Mouse (Mus musculus) embryonic facial prominence, embryonic 12.5 days (tissue): Measurements from ENCODE around the gene Tceanc. TPM values are rescaled to one million over a fixed set of nuclear protein-coding genes. Genes with fewer than 3 reads are reported as not detected.
A peak's percentile ranks its signal among the peaks of the same experiment; 100 is the strongest.

Source experiments
- ATAC-seq: fragments of 200-750 bp; cut with Nextera tagmentation; 2 replicates; pipeline ENCODE4 v1.8.0; 2017; ENCODE audit not compliant: insufficient number of reproducible peaks, insufficient read depth, low FRiP score, low TSS enrichment
- H3K27ac ChIP-seq: fragments of 300-500 bp; sonication (generic); 2 replicates; pipeline ENCODE4 v1.5.1; 2016; ENCODE audit warnings: mild to moderate bottlenecking
- H3K27me3 ChIP-seq: fragments of 300-500 bp; sonication (generic); 2 replicates; pipeline ENCODE4 v1.6.1; 2016; ENCODE audit warnings: mild to moderate bottlenecking, moderate library complexity
- H3K36me3 ChIP-seq: fragments of 300-500 bp; sonication (generic); 2 replicates; pipeline ENCODE4 v1.6.1; 2016; ENCODE audit warnings: mild to moderate bottlenecking
- H3K4me1 ChIP-seq: fragments of 300-500 bp; sonication (generic); 2 replicates; pipeline ENCODE4 v1.6.1; 2016
- H3K4me2 ChIP-seq: fragments of 300-500 bp; sonication (generic); replicated peaks from 2 replicates; pipeline ENCODE4 v1.6.1; 2016; ENCODE audit warnings: mild to moderate bottlenecking, moderate library complexity
- H3K4me3 ChIP-seq: fragments of 300-500 bp; sonication (generic); 2 replicates; pipeline ENCODE4 v1.5.1; 2016; ENCODE audit warnings: mild to moderate bottlenecking
- H3K9ac ChIP-seq: fragments of 300-500 bp; sonication (generic); 2 replicates; pipeline ENCODE4 v1.6.1; 2016; ENCODE audit warnings: mild to moderate bottlenecking, moderate library complexity
- H3K9me3 ChIP-seq: fragments of 300-500 bp; sonication (generic); 2 replicates; pipeline ENCODE4 v1.6.1; 2016; ENCODE audit warnings: mild to moderate bottlenecking, moderate library complexity
- WGBS: fragments of 180-500 bp; shearing (Covaris S2); methylation state at CpG from one replicate; pipeline ENCODE4 v1.1.7; 2016; 5-methylcytosine and 5-hydroxymethylcytosine counted together
- polyA plus RNA-seq: library from polyadenylated mRNA; unstranded; fragments of >200 nt; fragmentation: Nextera tagmentation; extraction: Ambion mirVana; gene quantifications from 2 replicates; pipeline ENCODE4 v1.2.1, GENCODE M21; 2016

Gene Tceanc
- polyA plus RNA-seq, result 10.8 and 11.8 TPM in 2 replicates

DNA sequence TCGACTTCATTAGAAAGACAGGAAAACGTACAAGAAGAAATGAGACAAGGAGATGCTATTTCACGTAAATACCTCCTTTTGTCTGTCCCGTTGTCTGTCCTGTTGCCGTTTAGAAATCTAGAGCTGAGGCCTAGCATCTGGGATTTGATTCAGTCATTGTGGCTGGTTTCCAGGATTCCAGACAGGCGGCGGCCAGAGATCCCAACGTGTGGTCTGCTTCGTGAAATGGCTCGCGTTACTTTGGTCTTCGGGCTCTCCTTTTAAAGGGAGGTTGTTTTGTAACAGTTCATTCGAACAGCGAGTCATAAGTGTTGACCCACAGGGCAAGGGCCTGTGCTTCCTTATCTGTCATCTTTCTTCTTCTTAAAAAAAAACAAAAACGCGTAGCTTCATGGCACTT lies at the start of gene Tceanc:
Gene Tceanc, minus strand, starts transcription at position 223 of the 400 bp plus-strand sequence.
- Histone ChIP-seq H3K27ac (no peak within 1 kb of the TSS), H3K36me3 (no peaks in the 10 kb centered on the region), H3K4me2 (no peak within 1 kb of the TSS), H3K9me3 (no peaks in the 10 kb centered on the region), H3K4me3 (no peak within 1 kb of the TSS), H3K9ac (no peak within 1 kb of the TSS), H3K4me1 (no peaks in the 10 kb centered on the region), H3K27me3 (no peaks in the 10 kb centered on the region)
- WGBS, result 64% methylated on average over 16 of the region's 16 CpGs
- no peak for ATAC-seq

GRCm38 (mm10) chrX:166565983-166566382 lies 47.6 kb upstream of the Tceanc start:
- Histone ChIP-seq H3K36me3 (no peaks in the 10 kb centered on the region), H3K27me3 (no peaks in the 10 kb centered on the region), H3K4me3 (no peak overlapping the region), H3K4me2 (no peak overlapping the region), H3K4me1 (0 out of 2 replicates have a peak, but pooled peaks cover 3% of the 10 kb centered on the region), H3K9ac (no peak overlapping the region), H3K9me3 (no peaks in the 10 kb centered on the region), H3K27ac (no peak overlapping the region)
- WGBS, result 88% methylated on average over 6 of the region's 6 CpGs
- no peak for ATAC-seq

- Histone ChIP-seq H3K27me3 (no peaks in the 10 kb centered on the region), H3K27ac (peak overlapping the region; percentile 63; the same call in 1 of the 2 replicates), H3K4me1 (0 out of 2 replicates have a peak, but pooled peaks cover 3% of the 10 kb centered on the region), H3K4me2 (no peak overlapping the region), H3K9me3 (no peaks in the 10 kb centered on the region), H3K4me3 (no peak overlapping the region), H3K9ac (no peak overlapping the region), H3K36me3 (no peaks in the 10 kb centered on the region)
- WGBS, result 56% methylated on average over 5 of the region's 5 CpGs
- ATAC-seq, result no peak
These were observed 47.0 kb upstream of the Tceanc start for GRCm38 (mm10) chrX:166565401-166565800.

DNA sequence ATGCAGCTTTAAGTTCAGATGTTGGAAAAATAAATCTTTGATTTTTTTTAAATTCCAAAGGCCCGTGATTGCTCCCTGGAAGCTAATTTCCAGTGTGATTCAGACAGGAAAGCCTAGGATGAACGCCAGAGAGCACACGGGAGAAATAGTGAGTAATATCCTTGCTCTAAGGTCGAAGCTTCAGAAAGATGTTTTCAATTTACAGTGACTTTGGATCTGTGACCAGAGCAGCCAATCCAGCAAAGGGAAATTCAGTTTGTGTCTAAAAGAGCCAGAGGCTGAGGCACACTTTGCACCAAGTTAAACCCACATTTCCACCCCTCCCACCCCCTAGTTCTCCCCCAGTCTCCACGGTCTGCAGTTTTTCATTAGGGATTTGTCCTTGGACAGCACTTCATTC lies 46.5 kb upstream of the Tceanc start:
- Histone ChIP-seq H3K4me1 (0 out of 2 replicates have a peak, but pooled peaks cover 3% of the 10 kb centered on the region), H3K4me2 (no peak overlapping the region), H3K27me3 (no peaks in the 10 kb centered on the region), H3K4me3 (no peak overlapping the region), H3K27ac (peak overlapping the region; percentile 63; the same call in 1 of the 2 replicates), H3K9me3 (no peaks in the 10 kb centered on the region), H3K36me3 (no peaks in the 10 kb centered on the region), H3K9ac (no peak overlapping the region)
- ATAC-seq, result no peak
- WGBS, result 38% methylated on average over 5 of the region's 5 CpGs

DNA sequence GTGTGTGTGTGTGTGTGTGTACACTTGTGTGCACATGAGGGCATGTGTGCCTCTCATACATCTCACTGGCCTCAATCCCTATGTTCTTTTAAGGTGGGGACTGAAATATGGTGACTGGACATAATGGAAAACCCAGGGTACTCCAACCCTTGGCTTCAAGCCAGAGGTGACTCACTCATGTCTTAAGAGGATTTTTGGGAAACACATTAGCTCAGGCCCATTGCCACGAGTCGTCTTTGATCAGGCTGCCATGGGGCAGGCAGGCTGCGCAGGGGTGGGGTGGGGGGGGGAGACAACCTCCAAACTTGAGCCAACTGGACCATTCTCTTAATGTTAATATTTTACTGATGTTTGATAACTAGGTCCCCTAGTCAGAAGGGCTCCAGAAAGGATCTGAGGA lies 41.0 kb upstream of the Tceanc start:
- no peak overlapping the region for H3K4me2 ChIP-seq
- H3K36me3 ChIP-seq, result no peaks in the 10 kb centered on the region
- no peaks in the 10 kb centered on the region for H3K4me1 ChIP-seq
- H3K27me3 ChIP-seq, result no peaks in the 10 kb centered on the region
- ATAC-seq, result no peak
- H3K9me3 ChIP-seq, result no peaks in the 10 kb centered on the region
- no peak overlapping the region for H3K9ac ChIP-seq
- no peak overlapping the region for H3K27ac ChIP-seq
- WGBS, result 80% methylated on average over 3 of the region's 3 CpGs
- H3K4me3 ChIP-seq, result no peak overlapping the region

- Histone ChIP-seq H3K27ac (no peak overlapping the region), H3K36me3 (no peaks in the 10 kb centered on the region), H3K9me3 (no peaks in the 10 kb centered on the region), H3K4me2 (no peak overlapping the region), H3K4me1 (no peaks in the 10 kb centered on the region), H3K9ac (no peak overlapping the region), H3K4me3 (no peak overlapping the region), H3K27me3 (no peaks in the 10 kb centered on the region)
- WGBS, result 78% methylated on average over 7 of the region's 7 CpGs
- no peak for ATAC-seq
These were observed 34.0 kb upstream of the Tceanc start for GRCm38 (mm10) chrX:166552355-166552754.

- Histone ChIP-seq H3K9ac (no peak overlapping the region), H3K27ac (no peak overlapping the region), H3K27me3 (peaks cover 3% of the 10 kb centered on the region; the same call in 1 of the 2 replicates), H3K36me3 (no peaks in the 10 kb centered on the region), H3K4me2 (no peak overlapping the region), H3K4me3 (no peak overlapping the region), H3K4me1 (no peaks in the 10 kb centered on the region), H3K9me3 (no peaks in the 10 kb centered on the region)
- WGBS, result 77% methylated on average over 2 of the region's 2 CpGs
- ATAC-seq, result no peak
These were observed 28.1 kb upstream of the Tceanc start for GRCm38 (mm10) chrX:166546495-166546894.

- H3K27me3 ChIP-seq, result no peaks in the 10 kb centered on the region
- no peak overlapping the region for H3K27ac ChIP-seq
- no peak for ATAC-seq
- H3K4me1 ChIP-seq, result no peaks in the 10 kb centered on the region
- no peak overlapping the region for H3K9ac ChIP-seq
- no peaks in the 10 kb centered on the region for H3K9me3 ChIP-seq
- 56% methylated on average over 4 of the region's 4 CpGs for WGBS
- H3K4me2 ChIP-seq, result no peak overlapping the region
- no peaks in the 10 kb centered on the region for H3K36me3 ChIP-seq
- no peak overlapping the region for H3K4me3 ChIP-seq
These were observed 16.8 kb upstream of the Tceanc start for GRCm38 (mm10) chrX:166535138-166535537.

DNA sequence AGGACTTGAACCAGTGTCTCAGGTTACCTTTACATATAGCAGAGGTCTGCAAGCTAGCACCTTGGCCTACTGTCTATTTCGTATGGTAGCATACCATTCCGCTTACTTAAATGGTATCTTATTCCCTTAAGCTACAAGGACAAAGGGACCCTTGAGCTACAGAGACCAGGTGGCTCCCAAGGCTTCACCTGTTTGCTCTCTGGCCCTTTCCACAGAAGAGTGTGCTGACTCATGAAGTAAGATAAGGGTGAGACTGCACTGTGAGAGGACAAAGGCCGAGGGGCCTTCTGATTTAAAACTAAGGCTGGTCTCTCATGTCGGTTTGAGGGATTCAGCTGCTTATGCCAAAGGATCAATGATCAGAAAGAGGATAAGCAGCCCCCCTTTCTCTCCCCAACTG lies 15.1 kb upstream of the Tceanc start:
- no peaks in the 10 kb centered on the region for H3K27me3 ChIP-seq
- no peak overlapping the region for H3K4me2 ChIP-seq
- no peak for ATAC-seq
- no peaks in the 10 kb centered on the region for H3K9me3 ChIP-seq
- H3K4me3 ChIP-seq, result no peak overlapping the region
- no peak overlapping the region for H3K27ac ChIP-seq
- H3K4me1 ChIP-seq, result no peaks in the 10 kb centered on the region
- H3K36me3 ChIP-seq, result no peaks in the 10 kb centered on the region
- H3K9ac ChIP-seq, result no peak overlapping the region
- 82% methylated on average over 4 of the region's 4 CpGs for whole genome bisulfite sequencing

DNA sequence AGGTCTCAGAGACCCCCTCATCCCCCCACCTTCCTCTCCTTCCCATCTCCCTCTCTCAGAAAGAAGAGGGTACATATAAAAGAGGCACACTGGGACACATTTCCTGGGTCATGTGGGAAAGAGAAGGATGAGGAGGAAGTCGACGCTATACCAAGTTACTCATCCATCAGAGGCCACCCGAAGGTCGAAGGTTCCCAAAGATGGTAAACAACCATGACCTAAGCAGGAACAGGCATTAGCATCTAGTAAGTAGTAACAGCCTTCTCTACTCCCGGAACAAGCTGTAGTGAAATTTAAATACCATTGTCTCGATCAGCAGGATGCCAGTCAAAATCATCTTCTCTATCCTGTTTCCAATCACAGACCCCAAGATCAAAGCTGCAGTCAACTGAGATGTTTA lies 13.3 kb upstream of the Tceanc start:
- Histone ChIP-seq H3K9me3 (no peaks in the 10 kb centered on the region), H3K4me3 (no peak overlapping the region), H3K27ac (no peak overlapping the region), H3K36me3 (no peaks in the 10 kb centered on the region), H3K27me3 (no peaks in the 10 kb centered on the region), H3K4me2 (no peak overlapping the region), H3K9ac (no peak overlapping the region), H3K4me1 (no peaks in the 10 kb centered on the region)
- ATAC-seq, result no peak
- WGBS, result 32% methylated on average over 6 of the region's 6 CpGs

DNA sequence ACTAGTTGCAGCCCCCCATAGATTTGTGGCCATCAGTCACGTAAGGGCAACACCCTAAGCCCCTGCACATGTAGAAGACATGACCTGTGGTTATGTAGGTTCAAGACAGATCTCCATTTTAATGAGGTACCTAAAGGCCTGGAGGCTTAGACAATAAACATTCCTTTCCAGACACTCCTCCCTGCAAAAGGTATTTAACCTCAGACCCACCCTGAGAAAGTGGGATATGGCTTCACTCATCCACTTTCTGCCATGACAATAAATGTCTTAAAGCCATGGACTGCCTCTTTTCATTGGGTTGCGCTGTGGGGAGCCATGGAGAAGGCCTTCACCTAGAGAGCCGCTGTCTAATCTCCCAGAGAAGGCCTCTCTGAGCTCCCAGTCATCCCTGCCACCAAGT lies 9.8 kb upstream of the Tceanc start:
- Histone ChIP-seq H3K9me3 (no peaks in the 10 kb centered on the region), H3K9ac (no peak overlapping the region), H3K27me3 (no peaks in the 10 kb centered on the region), H3K4me2 (no peak overlapping the region), H3K4me3 (no peak overlapping the region), H3K27ac (no peak overlapping the region), H3K36me3 (no peaks in the 10 kb centered on the region), H3K4me1 (no peaks in the 10 kb centered on the region)
- ATAC-seq, result no peak
- 89% methylated on average over 3 of the region's 3 CpGs for WGBS

GRCm38 (mm10) chrX:166525637-166526315 lies 7.4 kb upstream of the Tceanc start:
- Histone ChIP-seq H3K4me2 (no peak overlapping the region), H3K9me3 (no peaks in the 10 kb centered on the region), H3K27ac (no peak overlapping the region), H3K9ac (no peak overlapping the region), H3K27me3 (no peaks in the 10 kb centered on the region), H3K4me1 (no peaks in the 10 kb centered on the region), H3K36me3 (no peaks in the 10 kb centered on the region), H3K4me3 (no peak overlapping the region)
- 96% methylated on average over 2 of the region's 2 CpGs for WGBS
- no peak for ATAC-seq
